Mouse (Mus musculus) hindbrain, postnatal 0 days (tissue): Measurements from ENCODE around the gene Slc7a7. TPM values are rescaled to one million over a fixed set of nuclear protein-coding genes. Genes with fewer than 3 reads are reported as not detected.

Experiments
- ATAC-seq: fragments of 200-750 bp; cut with Nextera tagmentation; 2 replicates; pipeline ENCODE4 v1.8.0; 2017; ENCODE audit warnings: mild to moderate bottlenecking, moderate TSS enrichment, moderate library complexity
- DNase-seq: peaks from one replicate; pipeline ENCODE4 v3.0.0-alpha.2; 2015; ENCODE audit warnings: low spot score
- H3K27ac ChIP-seq: fragments of 300-500 bp; sonication (generic); 2 replicates; pipeline ENCODE4 v1.5.1; 2014; ENCODE audit warnings: mild to moderate bottlenecking
- H3K27me3 ChIP-seq: fragments of 300-500 bp; sonication (generic); 2 replicates; pipeline ENCODE4 v1.6.1; 2014; ENCODE audit warnings: low read length, mixed read lengths; ENCODE audit not compliant: insufficient read depth
- H3K36me3 ChIP-seq: fragments of 300-500 bp; sonication (generic); 2 replicates; pipeline ENCODE4 v1.6.1; 2014; ENCODE audit warnings: low read length, mixed read lengths; ENCODE audit not compliant: insufficient read depth
- H3K4me1 ChIP-seq: fragments of 300-500 bp; sonication (generic); 2 replicates; pipeline ENCODE4 v1.6.1; 2014; ENCODE audit warnings: antibody characterized with exemption, low read length, mixed read lengths; ENCODE audit not compliant: insufficient read depth
- H3K4me2 ChIP-seq: fragments of 300-500 bp; sonication (generic); 2 replicates; pipeline ENCODE4 v1.6.1; 2014; ENCODE audit warnings: low read depth, mild to moderate bottlenecking, low read length, moderate library complexity, mixed read lengths
- H3K4me3 ChIP-seq: fragments of 300-500 bp; sonication (generic); 2 replicates; pipeline ENCODE4 v1.5.1; 2014; ENCODE audit warnings: low read length
- H3K9ac ChIP-seq: fragments of 300-500 bp; sonication (generic); replicated peaks from 2 replicates; pipeline ENCODE4 v1.6.1; 2014; ENCODE audit warnings: mild to moderate bottlenecking, low read length, moderate library complexity, mixed read lengths
- H3K9me3 ChIP-seq: fragments of 300-500 bp; sonication (generic); 2 replicates; pipeline ENCODE4 v1.6.1; 2016; ENCODE audit warnings: low read length, mixed read lengths
- CTCF ChIP-seq: IDR thresholded peaks from 2 replicates; pipeline ENCODE4 v1.5.1; 2016; ENCODE audit warnings: antibody characterized with exemption, control low read depth, low read depth
- WGBS: fragments of 180-500 bp; shearing (Covaris S2); extraction: QIAGEN DNeasy Blood & Tissue Kit; methylation state at CpG from one replicate; pipeline ENCODE4 v1.1.7; 2014; 5-methylcytosine and 5-hydroxymethylcytosine counted together
- polyA plus RNA-seq: library from polyadenylated mRNA; unstranded; fragments of >200 nt; fragmentation: Nextera tagmentation; extraction: Ambion mirVana; gene quantifications from 2 replicates; pipeline ENCODE4 v1.2.1, GENCODE M21; 2015
- total RNA-seq: library from RNA; depleted of rRNA; stranded (reverse); fragments of >200 nt; gene quantifications from 2 replicates; pipeline ENCODE4 v1.2.3, GENCODE M21; 2014; rRNA removed

Slc7a7 gene
- total and polyA plus RNA-seq, 2 experiments from 2014 or later, result 3.6 to 4.5 TPM

GRCm38 (mm10) chr14:54331178-54331577 is 86.4 kb downstream of the Slc7a7 start:
- H3K9me3 ChIP-seq, result no peaks in the 10 kb centered on the region
- H3K36me3 ChIP-seq, result no peaks in the 10 kb centered on the region
- no peak for TF ChIP-seq CTCF
- no peak overlapping the region for H3K4me3 ChIP-seq
- no peak overlapping the region for H3K27ac ChIP-seq
- no peaks in the 10 kb centered on the region for H3K27me3 ChIP-seq
- WGBS, result 95% methylated on average over 1 of the region's 1 CpGs
- H3K4me1 ChIP-seq, result no peaks in the 10 kb centered on the region
- H3K4me2 ChIP-seq, result no peak overlapping the region
- no peak overlapping the region for H3K9ac ChIP-seq
- no peak for ATAC-seq
- DNase-seq, result no peak

GRCm38 (mm10) chr14:54329201-54329600 is 88.4 kb downstream of the Slc7a7 start:
- Histone ChIP-seq H3K4me1 (no peaks in the 10 kb centered on the region), H3K9ac (no peak overlapping the region), H3K4me2 (no peak overlapping the region), H3K9me3 (no peaks in the 10 kb centered on the region), H3K36me3 (no peaks in the 10 kb centered on the region), H3K27me3 (no peaks in the 10 kb centered on the region), H3K27ac (no peak overlapping the region), H3K4me3 (no peak overlapping the region)
- no peak for TF ChIP-seq CTCF
- 62% methylated on average over 9 of the region's 9 CpGs for WGBS
- ATAC-seq (no peak), DNase-seq (no peak)

- Histone ChIP-seq H3K4me1 (no peaks in the 10 kb centered on the region), H3K4me2 (no peak overlapping the region), H3K27ac (no peak overlapping the region), H3K36me3 (no peaks in the 10 kb centered on the region), H3K4me3 (no peak overlapping the region), H3K27me3 (no peaks in the 10 kb centered on the region), H3K9ac (no peak overlapping the region), H3K9me3 (no peaks in the 10 kb centered on the region)
- 87% methylated on average over 2 of the region's 2 CpGs for WGBS
- TF ChIP-seq CTCF, result peak; percentile 36; the same call in 1 of the 2 replicates
- DNase-seq, result no peak
- no peak for ATAC-seq
These were observed 89.0 kb downstream of the Slc7a7 start for GRCm38 (mm10) chr14:54328548-54328947.

DNA sequence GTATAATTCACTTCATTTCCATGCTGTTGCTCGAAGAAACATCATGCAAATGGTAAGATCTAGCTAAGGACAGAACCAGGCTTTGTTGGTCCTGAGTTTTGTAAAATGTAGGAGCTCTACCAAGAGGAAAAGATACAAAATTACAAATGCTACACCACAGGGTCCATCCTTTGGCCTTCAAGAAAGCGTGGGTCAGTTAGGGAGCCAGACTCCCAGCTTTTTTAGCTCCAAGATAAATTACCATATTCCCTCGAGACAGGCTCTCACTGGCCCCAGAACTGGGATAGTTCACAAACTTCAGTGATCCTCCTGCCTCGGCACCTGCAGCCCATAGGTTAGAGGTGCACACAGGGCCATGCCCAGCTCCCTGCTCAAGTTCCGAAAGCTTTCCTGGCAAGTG is 93.1 kb downstream of the Slc7a7 start:
- DNase-seq (no peak), ATAC-seq (no peak)
- Histone ChIP-seq H3K4me2 (no peak overlapping the region), H3K36me3 (no peaks in the 10 kb centered on the region), H3K9ac (no peak overlapping the region), H3K9me3 (no peaks in the 10 kb centered on the region), H3K4me3 (no peak overlapping the region), H3K27ac (no peak overlapping the region), H3K4me1 (no peaks in the 10 kb centered on the region), H3K27me3 (no peaks in the 10 kb centered on the region)
- no peak for TF ChIP-seq CTCF
- WGBS, result 75% methylated on average over 5 of the region's 5 CpGs

DNA sequence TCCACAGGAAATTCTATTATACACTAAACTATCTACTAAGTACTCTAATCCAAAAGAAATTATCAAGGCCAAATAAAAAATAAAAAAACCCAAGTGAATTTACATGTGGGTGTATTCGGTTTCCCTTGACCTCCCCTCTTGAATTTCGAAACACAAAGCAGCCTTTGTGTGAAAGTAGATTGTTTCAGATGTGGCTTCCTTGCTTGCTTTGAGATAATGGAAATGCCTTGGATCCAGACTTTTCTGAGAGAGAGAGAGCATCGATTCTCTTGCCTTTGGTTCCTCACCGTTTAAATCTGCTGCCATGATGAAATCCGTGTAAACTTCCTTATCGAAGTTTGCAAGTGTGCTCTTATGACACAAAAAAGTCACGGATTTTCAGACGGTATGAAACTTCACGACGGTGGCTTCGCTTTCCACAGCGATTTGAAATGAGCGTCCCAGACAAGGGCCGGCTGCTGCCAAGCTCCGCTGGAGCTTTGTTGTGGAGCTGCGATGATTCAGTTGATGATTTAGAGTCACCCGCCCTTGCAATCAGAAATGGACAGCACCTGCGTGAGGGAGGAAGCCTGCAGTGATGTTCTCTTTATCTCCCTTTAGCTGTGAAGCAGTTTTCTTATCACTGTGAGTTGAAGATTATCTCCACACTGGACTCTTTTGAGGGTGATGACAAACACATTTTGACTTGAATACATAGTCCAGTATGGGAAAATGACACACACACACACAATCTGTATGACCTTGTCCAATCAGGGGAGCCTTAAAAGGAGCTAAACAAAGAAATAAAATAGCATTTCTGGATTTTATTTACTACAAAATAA is 95.8 kb downstream of the Slc7a7 start:
- Histone ChIP-seq H3K9ac (no peak overlapping the region), H3K36me3 (no peaks in the 10 kb centered on the region), H3K4me2 (no peak overlapping the region), H3K9me3 (no peaks in the 10 kb centered on the region), H3K27me3 (no peaks in the 10 kb centered on the region), H3K4me1 (no peaks in the 10 kb centered on the region), H3K27ac (no peak overlapping the region), H3K4me3 (no peak overlapping the region)
- no peak for TF ChIP-seq CTCF
- WGBS, result 62% methylated on average over 18 of the region's 18 CpGs
- no peak for ATAC-seq
- no peak for DNase-seq

Other genes starting within 250 kb of the Slc7a7 start
- 189 and 321 TPM in 2 replicates for gene Dad1, start 163.7 kb downstream of the Slc7a7 start, total RNA-seq
- 406 and 407 TPM in 2 replicates for gene Dad1, start 163.7 kb downstream of the Slc7a7 start, polyA plus RNA-seq
- gene Abhd4, start 163.6 kb downstream of the Slc7a7 start, total RNA-seq, result 105 and 126 TPM in 2 replicates
- 76.9 and 82.7 TPM in 2 replicates for gene Abhd4, start 163.6 kb downstream of the Slc7a7 start, polyA plus RNA-seq
- not detected in 2 replicates for gene Olfr49, start 132.8 kb downstream of the Slc7a7 start, total RNA-seq
- gene Olfr49, start 132.8 kb downstream of the Slc7a7 start, polyA plus RNA-seq, result 0.05 TPM in 1 of 2 replicates, not detected in the other
- 83.6 and 85.6 TPM in 2 replicates for gene Oxa1l, start 56.9 kb downstream of the Slc7a7 start, total RNA-seq
- gene Oxa1l, start 56.9 kb downstream of the Slc7a7 start, polyA plus RNA-seq, result 66.7 and 74.8 TPM in 2 replicates
- gene Mrpl52, start 9.1 kb upstream of the Slc7a7 start, total RNA-seq, result 113 and 129 TPM in 2 replicates
- 266 and 297 TPM in 2 replicates for gene Mrpl52, start 9.1 kb upstream of the Slc7a7 start, polyA plus RNA-seq
- gene Mmp14, start 13.8 kb upstream of the Slc7a7 start, total RNA-seq, result 50.1 and 53.3 TPM in 2 replicates
- 44.5 and 47.2 TPM in 2 replicates for gene Mmp14, start 13.8 kb upstream of the Slc7a7 start, polyA plus RNA-seq
- 57.7 and 62.5 TPM in 2 replicates for gene Lrp10, start 46.4 kb upstream of the Slc7a7 start, total RNA-seq
- 36.0 and 38.8 TPM in 2 replicates for gene Lrp10, start 46.4 kb upstream of the Slc7a7 start, polyA plus RNA-seq
- 28.1 and 32.8 TPM in 2 replicates for gene Rem2, start 58.3 kb upstream of the Slc7a7 start, total RNA-seq
- 25.2 and 25.3 TPM in 2 replicates for gene Rem2, start 58.3 kb upstream of the Slc7a7 start, polyA plus RNA-seq
- 62.4 and 63.7 TPM in 2 replicates for gene Prmt5, start 99.7 kb upstream of the Slc7a7 start, total RNA-seq
- gene Prmt5, start 99.7 kb upstream of the Slc7a7 start, polyA plus RNA-seq, result 76.1 and 76.2 TPM in 2 replicates
- 19.1 and 28.9 TPM in 2 replicates for gene Haus4, start 136.8 kb upstream of the Slc7a7 start, total RNA-seq
- gene Haus4, start 136.8 kb upstream of the Slc7a7 start, polyA plus RNA-seq, result 21.2 and 23.8 TPM in 2 replicates
- 9.8 and 11.2 TPM in 2 replicates for gene Ajuba, start 159.8 kb upstream of the Slc7a7 start, total RNA-seq
- gene Ajuba, start 159.8 kb upstream of the Slc7a7 start, polyA plus RNA-seq, result 5.7 and 6.1 TPM in 2 replicates
- 4.8 and 6.8 TPM in 2 replicates for gene 4931414P19Rik, start 188.2 kb upstream of the Slc7a7 start, total RNA-seq
- gene 4931414P19Rik, start 188.2 kb upstream of the Slc7a7 start, polyA plus RNA-seq, result 2.5 and 3.9 TPM in 2 replicates
- gene Psmb5, start 200.2 kb upstream of the Slc7a7 start, total RNA-seq, result 181 and 204 TPM in 2 replicates
- 411 and 417 TPM in 2 replicates for gene Psmb5, start 200.2 kb upstream of the Slc7a7 start, polyA plus RNA-seq
- gene Psmb11, start 203.7 kb upstream of the Slc7a7 start, total RNA-seq, result 0.05 TPM in 1 of 2 replicates, not detected in the other
- gene Psmb11, start 203.7 kb upstream of the Slc7a7 start, polyA plus RNA-seq, result 0.16 and 0.21 TPM in 2 replicates
- gene Gm17606, start 223.2 kb upstream of the Slc7a7 start, total RNA-seq, result not detected in 2 replicates
- gene Gm17606, start 223.2 kb upstream of the Slc7a7 start, polyA plus RNA-seq, result not detected in 2 replicates
- gene Cdh24, start 223.6 kb upstream of the Slc7a7 start, total RNA-seq, result 42.7 and 49.2 TPM in 2 replicates
- 7.2 and 7.6 TPM in 2 replicates for gene Cdh24, start 223.6 kb upstream of the Slc7a7 start, polyA plus RNA-seq